Comparison of ENCODE assay signal across 31 mouse cellular contexts in the genomic region with DNA sequence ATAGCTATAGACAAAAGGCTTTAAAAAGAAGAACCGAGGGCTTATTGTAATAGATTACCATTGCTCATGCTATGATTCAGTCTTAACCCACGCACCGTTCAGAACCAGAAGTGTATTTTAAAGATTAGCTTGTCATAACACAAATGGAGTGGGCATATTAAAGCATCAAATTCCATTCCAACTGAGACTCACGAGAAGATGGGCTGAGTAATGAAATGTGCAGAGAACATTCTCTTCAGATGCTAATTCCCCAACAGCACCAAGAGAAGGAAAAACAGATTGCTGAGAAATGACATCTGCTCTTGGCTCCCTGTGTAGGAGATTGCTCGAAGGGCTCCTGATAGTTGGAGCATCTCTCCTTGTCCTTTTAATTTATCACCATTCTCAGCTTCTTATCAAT. TPM values are rescaled to one million over a fixed set of nuclear protein-coding genes. Genes with fewer than 3 reads are reported as not detected.
DNase-seq lines count a peak whose midpoint lies in the region; ATAC-seq and TF ChIP-seq lines count a peak whose summit lies in the region.
"Had no signal": no experiment of that assay in that cellular context is flagged by ENCODE, and none has a peak within 500 bp of the region (broad histone marks: within the 10 kb centered on the region; RNA-seq: fewer than 3 reads in every experiment).

No protein-coding gene starts in this region.

- H3K4me1 ChIP-seq in cortical plate, adult 2 months (ENCODE audit: control insufficient read depth, insufficient read depth, low read length), result peaks cover 2% of the 10 kb centered on the region
- no peaks in the 10 kb centered on the region for H3K4me1 ChIP-seq in intestine, embryonic 15.5 days (replicated peaks)
- H3K4me1 ChIP-seq: embryonic facial prominence, embryonic 12.5 days; forebrain, embryonic 15.5 days; heart, embryonic 12.5 days; kidney, embryonic 15.5 days; limb, embryonic 12.5 days; midbrain, embryonic 12.5 days; neural tube, embryonic 15.5 days had no signal

- H3K9me3 ChIP-seq in intestine, embryonic 15.5 days, result no peaks in the 10 kb centered on the region

- TF ChIP-seq POLR2A in cortical plate, adult 2 months (IDR thresholded peaks at IDR 0.05; ENCODE audit: extremely low read depth, insufficient read depth, low read length), result no peak

- WGBS in intestine, embryonic 15.5 days, result 76% methylated on average over 5 of the region's 5 CpGs

- H3K27me3 ChIP-seq in intestine, embryonic 15.5 days (replicated peaks), result no peaks in the 10 kb centered on the region
- H3K27me3 ChIP-seq: embryonic facial prominence, embryonic 12.5 days; forebrain, embryonic 15.5 days; heart, embryonic 12.5 days; kidney, embryonic 15.5 days; limb, embryonic 12.5 days; midbrain, embryonic 12.5 days; neural tube, embryonic 15.5 days; Patski had no signal

- no peak overlapping the region for H3K4me3 ChIP-seq in left cerebral cortex, adult 2 months
- H3K4me3 ChIP-seq in cortical plate, adult 2 months (ENCODE audit: insufficient read depth, low read length), result no peak overlapping the region
- no peak overlapping the region for H3K4me3 ChIP-seq in intestine, embryonic 15.5 days (replicated peaks)
- H3K4me3 ChIP-seq: embryonic facial prominence, embryonic 12.5 days; erythroblast, embryonic 14.5 days; forebrain, embryonic 15.5 days; heart, embryonic 12.5 days; kidney, embryonic 15.5 days; limb, embryonic 12.5 days; midbrain, embryonic 12.5 days; neural tube, embryonic 15.5 days had no signal

- no peak overlapping the region for H3K4me2 ChIP-seq in intestine, embryonic 15.5 days (replicated peaks)
- H3K4me2 ChIP-seq: embryonic facial prominence, embryonic 12.5 days; forebrain, embryonic 15.5 days; heart, embryonic 12.5 days; kidney, embryonic 15.5 days; limb, embryonic 12.5 days; liver, embryonic 11.5 days; midbrain, embryonic 12.5 days; neural tube, embryonic 15.5 days had no signal

- H3K36me3 ChIP-seq in intestine, embryonic 15.5 days, result no peaks in the 10 kb centered on the region
- H3K36me3 ChIP-seq: embryonic facial prominence, embryonic 12.5 days; forebrain, embryonic 15.5 days; heart, embryonic 12.5 days; kidney, embryonic 15.5 days; limb, embryonic 12.5 days; midbrain, embryonic 12.5 days; neural tube, embryonic 15.5 days had no signal

- peak overlapping the region; percentile 28; the same call in 1 of the 2 replicates for H3K27ac ChIP-seq in left cerebral cortex, adult 2 months
- 0 out of 2 replicates have a peak overlapping the region, but pooled peaks have one; percentile 29 for H3K27ac ChIP-seq in cortical plate, adult 2 months (ENCODE audit: insufficient read depth, low read length)
- H3K27ac ChIP-seq in intestine, embryonic 15.5 days, result no peak overlapping the region
- H3K27ac ChIP-seq: embryonic facial prominence, embryonic 12.5 days; forebrain, embryonic 15.5 days; hindbrain, postnatal 0 days; kidney, embryonic 15.5 days; limb, embryonic 12.5 days; midbrain, embryonic 12.5 days; neural tube, embryonic 15.5 days had no signal

- DNase-seq in frontal cortex, adult 2 months (ENCODE audit: extremely low spot score in 1 of 2, low spot score in 1 of 2), result peak; percentile 73 to 81
- no peak for DNase-seq in frontal cortex, postnatal 14 days (ENCODE audit: low spot score in 2 of 2)
- peak in 1 of 2 experiments; percentile 32 for DNase-seq in left cerebral cortex, adult 2 months (ENCODE audit: extremely low spot score in 1 of 2, low spot score in 2 of 2)
- no peak for DNase-seq in left cerebral cortex, postnatal 36 days (ENCODE audit: low spot score in 2 of 2)
- peak; percentile 17 for DNase-seq in skeletal muscle tissue, adult 2 months (ENCODE audit: low read depth, low spot score)
- DNase-seq in thymus, postnatal 14 days, result no peak
- DNase-seq: adrenal gland, postnatal 36 days; cerebellum, adult 11-12 months; cerebellum, postnatal 10 days; gastrocnemius, postnatal 10 days; heart, postnatal 10 days; kidney, adult 11 months; kidney, postnatal 36 days; liver, postnatal 0 days; lung, postnatal 10 days; right cerebral cortex, postnatal 14 days; thymus, postnatal 25 days had no signal

- no peak for ATAC-seq in intestine, embryonic 15.5 days
- ATAC-seq: forebrain, embryonic 15.5 days; hindbrain, postnatal 0 days; liver, postnatal 0 days; Patski had no signal

- intact Hi-C loops in left cerebral cortex, adult 2 months (cut with DNase I), result loop anchor here (1.0 to 2.0 kb wide), 2 partner anchors 24 to 61 kb away; no protein-coding TSS in a partner anchor
- intact Hi-C loops in left cerebral cortex, postnatal 36 days (cut with DNase I), result loop anchor here (5.0 kb wide), 1 partner anchor 36 kb away; no protein-coding TSS in a partner anchor

- H3K9ac ChIP-seq in intestine, embryonic 15.5 days, result no peak overlapping the region
- H3K9ac ChIP-seq: embryonic facial prominence, embryonic 12.5 days; forebrain, embryonic 15.5 days; heart, embryonic 12.5 days; kidney, embryonic 15.5 days; limb, embryonic 12.5 days; liver, postnatal 0 days; midbrain, embryonic 12.5 days; neural tube, embryonic 15.5 days had no signal

- no peak for TF ChIP-seq CTCF in left cerebral cortex, adult 2 months (IDR thresholded peaks at IDR 0.05)
- no peak for TF ChIP-seq CTCF in cortical plate, adult 2 months (IDR thresholded peaks at IDR 0.05; ENCODE audit: extremely low read depth, insufficient read depth, low read length)

RNA-seq across cellular contexts. Expression of gene Fam13c, which starts 44.4 kb away (rescaled TPM):
- 33.0 and 38.4 TPM in 2 replicates for polyA plus RNA-seq in frontal cortex, adult 2 months (2012; rRNA removed)
- total RNA-seq in left cerebral cortex, adult 2 months (2021), result 10 to 100 TPM; 56.5 to 69.2 TPM
- total RNA-seq in left cerebral cortex, postnatal 36 days (2021), result 10 to 100 TPM; 52.7 to 59.2 TPM
- polyA plus RNA-seq in cortical plate, adult 2 months (2012; rRNA removed), result 27.7 and 28.2 TPM in 2 replicates
- 7.3 and 8.0 TPM in 2 replicates for polyA plus RNA-seq in intestine, embryonic 15.5 days (2015; fragmentation: Nextera tagmentation; extraction: Ambion mirVana)
- total RNA-seq: megakaryocyte progenitor cell, adult 5-6 weeks had no signal
- polyA plus RNA-seq: erythroblast, embryonic 14.5 days had no signal

Comparison
In these comparisons a context has a peak if more than half of its experiments do, and no peak if none do; other contexts are left out.
1. DNase-seq: peak in frontal cortex, adult 2 months (2 of 2) and skeletal muscle tissue, adult 2 months (single experiment); none in frontal cortex, postnatal 14 days (0 of 2), left cerebral cortex, postnatal 36 days (0 of 2) and thymus, postnatal 14 days (single experiment).